Mouse (Mus musculus) liver, embryonic 11.5 days (tissue): Measurements from ENCODE around the gene Hsdl2. TPM values are rescaled to one million over a fixed set of nuclear protein-coding genes. Genes with fewer than 3 reads are reported as not detected.

Experiments used
- ATAC-seq: fragments of 200-750 bp; cut with Nextera tagmentation; replicated peaks from 2 replicates; pipeline ENCODE4 v1.8.0; 2017; ENCODE audit warnings: moderate number of reproducible peaks, mild to moderate bottlenecking, moderate TSS enrichment, moderate library complexity; ENCODE audit not compliant: low FRiP score
- DNase-seq: peaks from one replicate; pipeline ENCODE4 v3.0.0-alpha.2; 2017; ENCODE audit warnings: low spot score
- H3K27ac ChIP-seq: fragments of 300-500 bp; sonication (generic); 2 replicates; pipeline ENCODE4 v1.5.1; 2014; ENCODE audit warnings: mild to moderate bottlenecking, low read depth, low read length, control low read depth
- H3K27me3 ChIP-seq: fragments of 300-500 bp; sonication (generic); replicated peaks from 2 replicates; pipeline ENCODE4 v1.6.1; 2014; ENCODE audit warnings: low read length, mixed read lengths; ENCODE audit not compliant: control insufficient read depth, insufficient read depth
- H3K36me3 ChIP-seq: fragments of 300-500 bp; sonication (generic); 2 replicates; pipeline ENCODE4 v1.6.1; 2014; ENCODE audit warnings: mild to moderate bottlenecking, low read length, moderate library complexity, mixed read lengths; ENCODE audit not compliant: control insufficient read depth, insufficient read depth
- H3K4me1 ChIP-seq: fragments of 300-500 bp; sonication (generic); replicated peaks from 2 replicates; pipeline ENCODE4 v1.6.1; 2014; ENCODE audit warnings: low read length, mixed read lengths; ENCODE audit not compliant: control insufficient read depth, insufficient read depth
- H3K4me2 ChIP-seq: fragments of 300-500 bp; sonication (generic); 2 replicates; pipeline ENCODE4 v1.6.1; 2014; ENCODE audit warnings: mild to moderate bottlenecking, control low read depth, moderate library complexity
- H3K4me3 ChIP-seq: fragments of 300-500 bp; sonication (generic); 2 replicates; pipeline ENCODE4 v1.5.1; 2014; ENCODE audit warnings: low read depth, low read length, control low read depth
- H3K9ac ChIP-seq: fragments of 300-500 bp; sonication (generic); 2 replicates; pipeline ENCODE4 v1.6.1; 2014; ENCODE audit warnings: low read depth, low read length, control low read depth
- H3K9me3 ChIP-seq: fragments of 300-500 bp; sonication (generic); 2 replicates; pipeline ENCODE4 v1.6.1; 2016; ENCODE audit warnings: low read length, inconsistent platforms, mixed read lengths; ENCODE audit not compliant: control insufficient read depth
- WGBS: fragments of 180-500 bp; shearing (Covaris S2); extraction: QIAGEN DNeasy Blood & Tissue Kit; methylation state at CpG from one replicate; pipeline ENCODE4 v1.1.7; 2014; 5-methylcytosine and 5-hydroxymethylcytosine counted together
- polyA plus RNA-seq: library from polyadenylated mRNA; unstranded; fragments of >200 nt; fragmentation: Nextera tagmentation; extraction: Ambion mirVana; gene quantifications from 2 replicates; pipeline ENCODE4 v1.2.1, GENCODE M21; 2014

The Hsdl2 gene
- polyA plus RNA-seq, 1 experiment from 2014 or later, result 22.4 TPM

DNA sequence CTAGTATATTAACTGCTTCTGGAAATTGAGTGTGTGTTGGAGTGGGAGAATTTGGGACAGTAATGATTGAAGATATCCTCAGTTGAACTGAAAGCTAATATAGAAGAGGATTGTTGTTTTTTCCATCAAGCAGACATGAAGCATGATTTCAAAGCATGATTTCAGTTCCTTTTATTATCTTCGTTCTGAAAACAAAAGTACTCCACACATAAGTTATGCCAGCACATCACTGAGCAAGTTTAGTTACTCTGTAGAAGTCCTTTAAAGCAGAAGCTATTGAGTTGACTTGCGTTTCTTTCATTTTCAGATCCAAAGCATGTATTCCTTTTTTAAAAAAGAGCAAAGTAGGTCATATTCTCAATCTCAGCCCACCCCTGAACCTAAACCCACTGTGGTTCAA is 15.2 kb downstream of the Hsdl2 start:
- DNase-seq (no peak), ATAC-seq (no peak)
- Histone ChIP-seq H3K9me3 (no peaks in the 10 kb centered on the region), H3K9ac (no peak overlapping the region), H3K36me3 (no peaks in the 10 kb centered on the region), H3K27ac (no peak overlapping the region), H3K27me3 (no peaks in the 10 kb centered on the region), H3K4me3 (no peak overlapping the region), H3K4me1 (no peaks in the 10 kb centered on the region), H3K4me2 (no peak overlapping the region)
- 86% methylated on average over 2 of the region's 2 CpGs for WGBS

GRCm38 (mm10) chr4:59602704-59603103 is 21.3 kb downstream of the Hsdl2 start:
- DNase-seq (no peak), ATAC-seq (no peak)
- Histone ChIP-seq H3K4me2 (no peak overlapping the region), H3K27ac (no peak overlapping the region), H3K36me3 (no peaks in the 10 kb centered on the region), H3K9ac (no peak overlapping the region), H3K27me3 (no peaks in the 10 kb centered on the region), H3K4me3 (no peak overlapping the region), H3K9me3 (no peaks in the 10 kb centered on the region), H3K4me1 (no peaks in the 10 kb centered on the region)
- WGBS, result 86% methylated on average over 4 of the region's 4 CpGs

GRCm38 (mm10) chr4:59604892-59605291 is 23.5 kb downstream of the Hsdl2 start:
- Histone ChIP-seq H3K27me3 (no peaks in the 10 kb centered on the region), H3K4me3 (no peak overlapping the region), H3K4me2 (no peak overlapping the region), H3K9me3 (no peaks in the 10 kb centered on the region), H3K27ac (no peak overlapping the region), H3K9ac (no peak overlapping the region), H3K4me1 (no peaks in the 10 kb centered on the region), H3K36me3 (no peaks in the 10 kb centered on the region)
- ATAC-seq, result no peak
- DNase-seq, result no peak
- 63% methylated on average over 3 of the region's 3 CpGs for WGBS

DNA sequence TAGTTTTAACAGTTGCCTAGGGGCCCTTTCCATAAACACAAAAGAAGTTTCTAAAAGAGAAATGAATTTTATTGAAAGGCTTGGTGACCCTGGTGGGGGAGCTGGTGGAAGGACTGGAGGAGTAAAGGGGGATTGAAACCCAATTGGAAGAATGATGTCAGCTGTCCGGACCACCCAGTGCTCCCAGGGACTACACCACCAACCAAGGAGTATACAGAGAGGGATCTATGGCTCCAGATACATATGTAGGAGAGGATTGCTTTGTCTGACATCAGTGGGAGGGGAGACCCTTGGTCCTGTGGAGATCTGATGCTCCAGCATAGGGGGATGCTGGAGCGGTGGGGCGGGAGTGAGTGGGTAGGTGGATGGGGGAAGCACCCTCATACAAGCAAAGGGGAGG is 24.1 kb downstream of the Hsdl2 start:
- ATAC-seq (no peak), DNase-seq (no peak)
- Histone ChIP-seq H3K27me3 (no peaks in the 10 kb centered on the region), H3K4me2 (no peak overlapping the region), H3K9ac (no peak overlapping the region), H3K4me3 (no peak overlapping the region), H3K9me3 (no peaks in the 10 kb centered on the region), H3K27ac (no peak overlapping the region), H3K4me1 (no peaks in the 10 kb centered on the region), H3K36me3 (no peaks in the 10 kb centered on the region)
- 95% methylated on average over 3 of the region's 3 CpGs for WGBS

GRCm38 (mm10) chr4:59610411-59610810 is 29.0 kb downstream of the Hsdl2 start:
- H3K9ac ChIP-seq, result no peak overlapping the region
- 54% methylated on average over 3 of the region's 3 CpGs for WGBS
- no peak overlapping the region for H3K27ac ChIP-seq
- H3K27me3 ChIP-seq, result no peaks in the 10 kb centered on the region
- H3K4me2 ChIP-seq, result no peak overlapping the region
- ATAC-seq (no peak), DNase-seq (no peak)
- no peak overlapping the region for H3K4me3 ChIP-seq
- no peaks in the 10 kb centered on the region for H3K9me3 ChIP-seq
- no peaks in the 10 kb centered on the region for H3K36me3 ChIP-seq
- no peaks in the 10 kb centered on the region for H3K4me1 ChIP-seq

DNA sequence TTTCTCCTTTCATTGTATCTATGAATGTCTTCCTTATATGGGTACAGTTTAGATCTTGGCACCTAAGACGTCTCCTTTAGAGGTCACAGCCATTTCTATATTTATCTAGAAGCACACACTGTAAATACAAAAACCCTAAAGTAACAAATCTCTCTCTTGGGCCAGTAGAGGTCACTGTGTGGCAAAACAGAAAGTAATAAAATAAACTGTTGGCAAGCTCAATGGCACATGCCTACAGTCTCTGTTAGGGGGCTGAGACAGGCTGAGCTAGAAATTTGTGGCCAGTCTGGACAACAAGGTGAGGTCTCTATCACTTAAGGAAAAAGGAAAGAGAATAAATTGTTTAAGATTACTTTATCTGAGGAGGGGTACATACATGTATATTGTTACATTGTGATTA is 33.6 kb downstream of the Hsdl2 start:
- 22% methylated on average over 1 of the region's 1 CpGs for WGBS
- no peaks in the 10 kb centered on the region for H3K36me3 ChIP-seq
- H3K4me2 ChIP-seq, result no peak overlapping the region
- no peak overlapping the region for H3K27ac ChIP-seq
- no peak overlapping the region for H3K4me3 ChIP-seq
- DNase-seq (no peak), ATAC-seq (no peak; the same call in 1 of the 2 replicates)
- no peak overlapping the region for H3K9ac ChIP-seq
- H3K27me3 ChIP-seq, result no peaks in the 10 kb centered on the region
- no peaks in the 10 kb centered on the region for H3K4me1 ChIP-seq
- H3K9me3 ChIP-seq, result no peaks in the 10 kb centered on the region

GRCm38 (mm10) chr4:59619611-59620245 is 38.4 kb downstream of the Hsdl2 start:
- Histone ChIP-seq H3K36me3 (no peaks in the 10 kb centered on the region), H3K4me2 (no peak overlapping the region), H3K9me3 (no peaks in the 10 kb centered on the region), H3K9ac (no peak overlapping the region), H3K4me3 (no peak overlapping the region), H3K4me1 (no peaks in the 10 kb centered on the region), H3K27ac (no peak overlapping the region), H3K27me3 (no peaks in the 10 kb centered on the region)
- WGBS, result 85% methylated on average over 5 of the region's 5 CpGs
- ATAC-seq (no peak), DNase-seq (no peak)

- ATAC-seq, result peak; percentile 69
- Histone ChIP-seq H3K36me3 (no peaks in the 10 kb centered on the region), H3K4me1 (peaks cover 17% of the 10 kb centered on the region), H3K4me2 (peak overlapping the region; percentile 89), H3K27me3 (no peaks in the 10 kb centered on the region), H3K9me3 (no peaks in the 10 kb centered on the region), H3K9ac (peak overlapping the region; percentile 95), H3K4me3 (peak overlapping the region; percentile 99), H3K27ac (peak overlapping the region; percentile 74)
- 1% methylated on average over 18 of the region's 18 CpGs for WGBS
- no peak for DNase-seq
These were observed 44.3 kb downstream of the Hsdl2 start for GRCm38 (mm10) chr4:59625676-59625997.

GRCm38 (mm10) chr4:59625998-59626910 is 44.9 kb downstream of the Hsdl2 start, which contains the start of gene E130308A19Rik:
Gene E130308A19Rik, plus strand, starts transcription at chr4:59626211.
- Histone ChIP-seq H3K4me2 (peak within 1 kb of the TSS; percentile 89), H3K4me3 (peak within 1 kb of the TSS; percentile 99), H3K4me1 (peaks cover 17% of the 10 kb centered on the region), H3K36me3 (no peaks in the 10 kb centered on the region), H3K27ac (peak within 1 kb of the TSS; percentile 74), H3K9me3 (no peaks in the 10 kb centered on the region), H3K27me3 (no peaks in the 10 kb centered on the region), H3K9ac (peak within 1 kb of the TSS; percentile 95)
- WGBS, result under 1% methylated on average over 81 of the region's 120 CpGs
- peak; percentile 85 for DNase-seq
- peak; percentile 94 for ATAC-seq
